Mouse (Mus musculus): Measurements from ENCODE around the gene Hist1h1c. TPM values are rescaled to one million over a fixed set of nuclear protein-coding genes. Genes with fewer than 3 reads are reported as not detected.

Hist1h1c gene
- polyA plus RNA-seq (2012; rRNA removed) = 37.4 and 46.8 TPM in 2 replicates
- 72.5 and 86.6 TPM in 2 replicates for polyA plus RNA-seq (2014; fragmentation: Nextera tagmentation; extraction: Ambion mirVana)

DNA sequence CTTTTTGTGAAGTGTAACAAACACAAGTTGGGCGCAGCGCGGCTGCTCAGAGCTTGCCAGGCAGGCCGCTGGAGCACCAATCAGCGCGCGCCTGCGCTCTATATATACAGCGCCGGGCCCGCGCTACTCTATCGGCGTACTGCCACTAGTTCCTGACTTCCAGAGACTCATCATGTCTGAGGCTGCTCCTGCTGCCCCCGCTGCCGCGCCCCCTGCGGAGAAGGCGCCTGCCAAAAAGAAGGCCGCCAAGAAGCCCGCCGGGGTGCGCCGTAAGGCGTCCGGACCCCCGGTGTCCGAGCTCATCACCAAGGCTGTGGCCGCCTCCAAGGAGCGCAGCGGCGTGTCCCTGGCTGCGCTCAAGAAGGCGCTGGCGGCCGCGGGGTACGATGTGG is at the start of gene Hist1h1c:
Hist1h1c (plus strand) TSS at position 132 of the 392 bp plus-strand sequence.
- peak within 1 kb of the TSS; percentile 94 for H3K4me2 ChIP-seq (ENCODE audit: low read depth)
- H3K4me3 ChIP-seq (ENCODE audit: insufficient read depth in 1 of 2, low read depth in 2 of 2, low read length in 2 of 2) = peak within 1 kb of the TSS; percentile 65 to 86
- H3K36me3 ChIP-seq (replicated peaks; ENCODE audit: control insufficient read depth, insufficient read depth, low read depth) = no peaks in the 10 kb centered on the region
- ATAC-seq (ENCODE audit: insufficient read depth) = peak; percentile 77
- TF ChIP-seq CTCF (IDR thresholded peaks at IDR 0.05; ENCODE audit: low read depth) (peak; percentile 41), EP300 (IDR thresholded peaks at IDR 0.05; ENCODE audit: low read depth) (peak; percentile 81)
- peak within 1 kb of the TSS; percentile 97 for H3K9ac ChIP-seq (replicated peaks)
- DNase-seq (ENCODE audit: low read depth in 3 of 3, low spot score in 3 of 3) = peak; percentile 90 to 91 (median 91)
- peaks cover 16 to 20% of the 10 kb centered on the region in 2 experiments for H3K4me1 ChIP-seq (replicated peaks; ENCODE audit: control insufficient read depth in 2 of 2, insufficient read depth in 2 of 2, low read length in 1 of 2)
- no peaks in the 10 kb centered on the region for H3K27me3 ChIP-seq (ENCODE audit: control insufficient read depth, insufficient read depth, low read length)
- under 1% methylated on average over 33 of the region's 38 CpGs for WGBS (ENCODE audit: insufficient replicate concordance)
- no peaks in the 10 kb centered on the region for H3K9me3 ChIP-seq (ENCODE audit: control insufficient read depth, low read length)
- peak within 1 kb of the TSS; percentile 99 for H3K27ac ChIP-seq

GRCm38 (mm10) chr13:23688956-23689355 is 49.7 kb upstream of the Hist1h1c start:
- no peak overlapping the region for H3K4me3 ChIP-seq (ENCODE audit: insufficient read depth in 1 of 2, low read depth in 2 of 2, low read length in 2 of 2)
- WGBS (ENCODE audit: insufficient replicate concordance) = 81% methylated on average over 2 of the region's 2 CpGs
- H3K27ac ChIP-seq = no peak overlapping the region
- H3K4me1 ChIP-seq (replicated peaks; ENCODE audit: control insufficient read depth in 2 of 2, insufficient read depth in 2 of 2, low read length in 1 of 2) = peaks cover 7 to 19% of the 10 kb centered on the region in 2 experiments
- H3K36me3 ChIP-seq (replicated peaks; ENCODE audit: control insufficient read depth, insufficient read depth, low read depth) = no peaks in the 10 kb centered on the region
- DNase-seq (ENCODE audit: low read depth in 3 of 3, low spot score in 3 of 3) = no peak
- TF ChIP-seq CTCF (IDR thresholded peaks at IDR 0.05; ENCODE audit: low read depth) (no peak), EP300 (IDR thresholded peaks at IDR 0.05; ENCODE audit: low read depth) (no peak)
- H3K9me3 ChIP-seq (ENCODE audit: control insufficient read depth, low read length) = no peaks in the 10 kb centered on the region
- H3K9ac ChIP-seq (replicated peaks) = no peak overlapping the region
- H3K27me3 ChIP-seq (ENCODE audit: control insufficient read depth, insufficient read depth, low read length) = no peaks in the 10 kb centered on the region
- H3K4me2 ChIP-seq (ENCODE audit: low read depth) = no peak overlapping the region
- ATAC-seq (ENCODE audit: insufficient read depth) = no peak

- 12% methylated on average over 2 of the region's 2 CpGs for WGBS (ENCODE audit: insufficient replicate concordance)
- Histone ChIP-seq H3K36me3 (replicated peaks; ENCODE audit: control insufficient read depth, insufficient read depth, low read depth) (no peaks in the 10 kb centered on the region), H3K27ac (no peak overlapping the region), H3K4me3 (ENCODE audit: insufficient read depth in 1 of 2, low read depth in 2 of 2, low read length in 2 of 2) (no peak overlapping the region), H3K27me3 (ENCODE audit: control insufficient read depth, insufficient read depth, low read length) (no peaks in the 10 kb centered on the region), H3K4me2 (ENCODE audit: low read depth) (no peak overlapping the region), H3K9ac (replicated peaks) (no peak overlapping the region), H3K9me3 (ENCODE audit: control insufficient read depth, low read length) (no peaks in the 10 kb centered on the region), H3K4me1 (replicated peaks; ENCODE audit: control insufficient read depth in 2 of 2, insufficient read depth in 2 of 2, low read length in 1 of 2) (peaks cover 7 to 19% of the 10 kb centered on the region in 2 experiments)
- TF ChIP-seq EP300 (IDR thresholded peaks at IDR 0.05; ENCODE audit: low read depth) (peak; percentile 53), CTCF (IDR thresholded peaks at IDR 0.05; ENCODE audit: low read depth) (no peak)
- ATAC-seq (ENCODE audit: insufficient read depth) = no peak
- DNase-seq (ENCODE audit: low read depth in 3 of 3, low spot score in 3 of 3) = no peak
Measured at GRCm38 (mm10) chr13:23689459-23689858, 49.1 kb upstream of the Hist1h1c start.

- Histone ChIP-seq H3K36me3 (replicated peaks; ENCODE audit: control insufficient read depth, insufficient read depth, low read depth) (no peaks in the 10 kb centered on the region), H3K4me1 (replicated peaks; ENCODE audit: control insufficient read depth in 2 of 2, insufficient read depth in 2 of 2, low read length in 1 of 2) (peaks cover 23 to 24% of the 10 kb centered on the region in 2 experiments), H3K27ac (no peak overlapping the region), H3K4me3 (ENCODE audit: insufficient read depth in 1 of 2, low read depth in 2 of 2, low read length in 2 of 2) (no peak overlapping the region), H3K27me3 (ENCODE audit: control insufficient read depth, insufficient read depth, low read length) (no peaks in the 10 kb centered on the region), H3K4me2 (ENCODE audit: low read depth) (no peak overlapping the region), H3K9ac (replicated peaks) (no peak overlapping the region), H3K9me3 (ENCODE audit: control insufficient read depth, low read length) (no peaks in the 10 kb centered on the region)
- DNase-seq (ENCODE audit: low read depth in 3 of 3, low spot score in 3 of 3) (no peak), ATAC-seq (ENCODE audit: insufficient read depth) (no peak)
- 73% methylated on average over 6 of the region's 6 CpGs for WGBS (ENCODE audit: insufficient replicate concordance)
- TF ChIP-seq CTCF (IDR thresholded peaks at IDR 0.05; ENCODE audit: low read depth) = no peak
- no peak for TF ChIP-seq EP300 (IDR thresholded peaks at IDR 0.05; ENCODE audit: low read depth)
Measured at GRCm38 (mm10) chr13:23693856-23694440, 44.7 kb upstream of the Hist1h1c start.

GRCm38 (mm10) chr13:23694956-23695355 is 43.7 kb upstream of the Hist1h1c start:
- ATAC-seq (ENCODE audit: insufficient read depth) (no peak), DNase-seq (ENCODE audit: low read depth in 3 of 3, low spot score in 3 of 3) (no peak)
- 76% methylated on average over 9 of the region's 9 CpGs for WGBS (ENCODE audit: insufficient replicate concordance)
- Histone ChIP-seq H3K4me2 (ENCODE audit: low read depth) (no peak overlapping the region; the same call in 1 of the 2 replicates), H3K9ac (replicated peaks) (no peak overlapping the region), H3K4me3 (ENCODE audit: insufficient read depth in 1 of 2, low read depth in 2 of 2, low read length in 2 of 2) (no peak overlapping the region), H3K4me1 (replicated peaks; ENCODE audit: control insufficient read depth in 2 of 2, insufficient read depth in 2 of 2, low read length in 1 of 2) (peaks cover 21% of the 10 kb centered on the region in 2 experiments), H3K27me3 (ENCODE audit: control insufficient read depth, insufficient read depth, low read length) (no peaks in the 10 kb centered on the region), H3K9me3 (ENCODE audit: control insufficient read depth, low read length) (no peaks in the 10 kb centered on the region), H3K36me3 (replicated peaks; ENCODE audit: control insufficient read depth, insufficient read depth, low read depth) (no peaks in the 10 kb centered on the region), H3K27ac (no peak overlapping the region)
- TF ChIP-seq EP300 (IDR thresholded peaks at IDR 0.05; ENCODE audit: low read depth) = no peak
- TF ChIP-seq CTCF (IDR thresholded peaks at IDR 0.05; ENCODE audit: low read depth) = no peak
